Mouse (Mus musculus): Measurements from ENCODE around the gene Klk1b11. TPM values are rescaled to one million over a fixed set of nuclear protein-coding genes. Genes with fewer than 3 reads are reported as not detected.

The Klk1b11 gene
- not detected for total RNA-seq (2023)

GRCm38 (mm10) chr7:43995577-43995976 lies at the start of gene Klk1b11:
TSS of gene Klk1b11 (plus strand) at chr7:43995877.

GRCm38 (mm10) chr7:43950364-43950763 lies 45.3 kb upstream of the Klk1b11 start, which contains the start of gene Klk1b8:
TSS of gene Klk1b8 (plus strand) at chr7:43950664.

GRCm38 (mm10) chr7:43966451-43966850 lies 29.2 kb upstream of the Klk1b11 start, which contains the start of gene Klk1b1:
TSS of gene Klk1b1 (plus strand) at chr7:43966751.

GRCm38 (mm10) chr7:43975761-43976160 lies 19.9 kb upstream of the Klk1b11 start, which contains the start of gene Klk1b9:
TSS of gene Klk1b9 (plus strand) at chr7:43976061.

GRCm38 (mm10) chr7:44011868-44012267 lies 16.2 kb downstream of the Klk1b11 start, which contains the start of gene Klk1b26:
TSS of gene Klk1b26 (plus strand) at chr7:44012168.

Other genes starting within 250 kb of the Klk1b11 start
- gene Klk12, start 227.0 kb upstream of the Klk1b11 start, total RNA-seq (2023): not detected
- gene Klk11, start 221.3 kb upstream of the Klk1b11 start, total RNA-seq (2023): not detected
- not detected for gene Klk10, start 214.8 kb upstream of the Klk1b11 start, total RNA-seq (2023)
- gene Klk9, start 204.0 kb upstream of the Klk1b11 start, total RNA-seq (2023): not detected
- 1 to 10 TPM; 2.6 to 5.1 TPM for gene Klk8, start 198.3 kb upstream of the Klk1b11 start, total RNA-seq (2023)
- gene Klk7, start 184.6 kb upstream of the Klk1b11 start, total RNA-seq (2023): under 1 TPM in 1 of 2 experiments, not detected in 1; 0.38 TPM
- not detected for gene Klk6, start 171.4 kb upstream of the Klk1b11 start, total RNA-seq (2023)
- not detected for gene Klk5, start 153.9 kb upstream of the Klk1b11 start, total RNA-seq (2023)
- gene Klk4, start 114.7 kb upstream of the Klk1b11 start, total RNA-seq (2023): not detected
- gene Klk15, start 62.1 kb upstream of the Klk1b11 start, total RNA-seq (2023): not detected
- gene Klk1b8, start 45.2 kb upstream of the Klk1b11 start, total RNA-seq (2023): not detected
- gene Klk1b1, start 29.1 kb upstream of the Klk1b11 start, total RNA-seq (2023): not detected
- gene Klk1b9, start 19.8 kb upstream of the Klk1b11 start, total RNA-seq (2023): not detected
- not detected for gene Klk1b26, start 16.3 kb downstream of the Klk1b11 start, total RNA-seq (2023)
- gene Klk1b27, start 56.4 kb downstream of the Klk1b11 start, total RNA-seq (2023): not detected
- not detected for gene Klk1b21, start 106.5 kb downstream of the Klk1b11 start, total RNA-seq (2023)
- gene Klk1b22, start 116.8 kb downstream of the Klk1b11 start, total RNA-seq (2023): not detected
- not detected for gene Klk1b16, start 140.9 kb downstream of the Klk1b11 start, total RNA-seq (2023)
- gene Klk1b24, start 192.4 kb downstream of the Klk1b11 start, total RNA-seq (2023): not detected
- gene Klk1b3, start 202.3 kb downstream of the Klk1b11 start, total RNA-seq (2023): not detected
- not detected for gene Klk1b4, start 211.6 kb downstream of the Klk1b11 start, total RNA-seq (2023)
- not detected for gene Klk1b5, start 220.1 kb downstream of the Klk1b11 start, total RNA-seq (2023)
- not detected for gene Klk1, start 229.5 kb downstream of the Klk1b11 start, total RNA-seq (2023)
- not detected for gene Gm36864, start 240.3 kb downstream of the Klk1b11 start, total RNA-seq (2023)